Comparison of ENCODE assay signal across 19 mouse cellular contexts in genomic region chr7:79615941-79616340, GRCm38 (mm10). TPM values are rescaled to one million over a fixed set of nuclear protein-coding genes. Genes with fewer than 3 reads are reported as not detected.
DNase-seq lines count a peak whose midpoint lies in the region; ATAC-seq lines count a peak whose summit lies in the region.
"Had no signal": no experiment of that assay in that cellular context is flagged by ENCODE, and none has a peak within 500 bp of the region (broad histone marks: within the 10 kb centered on the region; RNA-seq: fewer than 3 reads in every experiment).

No protein-coding gene starts in this region.

- ATAC-seq in kidney, embryonic 15.5 days (replicated peaks; ENCODE audit: low FRiP score) = no peak
- ATAC-seq: forebrain, embryonic 14.5 days; hindbrain, postnatal 0 days had no signal

- 0 out of 2 replicates have a peak overlapping the region, but pooled peaks have one; percentile 58 for H3K4me2 ChIP-seq in kidney, embryonic 15.5 days
- H3K4me2 ChIP-seq: hindbrain, embryonic 12.5 days had no signal

- 84% methylated on average over 1 of the region's 1 CpGs for WGBS in kidney, embryonic 15.5 days

- no peaks in the 10 kb centered on the region for H3K9me3 ChIP-seq in kidney, embryonic 15.5 days (replicated peaks)
- H3K9me3 ChIP-seq: embryonic facial prominence, embryonic 10.5 days; heart, embryonic 10.5 days; hindbrain, embryonic 12.5 days had no signal

- H3K9ac ChIP-seq in kidney, embryonic 15.5 days = no peak overlapping the region
- H3K9ac ChIP-seq: hindbrain, embryonic 12.5 days had no signal

- DNase-seq in kidney, postnatal 25 days = no peak
- DNase-seq in adrenal gland, adult 2 months = peak; percentile 79
- DNase-seq in adrenal gland, adult 8-10 months = peak; percentile 59
- DNase-seq in adrenal gland, postnatal 36 days = peak; percentile 70 to 74
- no peak for DNase-seq in urinary bladder, adult 2 months (ENCODE audit: low spot score)
- DNase-seq: cerebellum, adult 2 months; cerebellum, postnatal 10 days; gastrocnemius, postnatal 10 days; heart, adult 18-20 months; heart, postnatal 10 days; heart, postnatal 4 days had no signal

- H3K27me3 ChIP-seq in kidney, embryonic 15.5 days = peaks cover 81% of the 10 kb centered on the region

- H3K36me3 ChIP-seq in kidney, embryonic 15.5 days = no peaks in the 10 kb centered on the region
- H3K36me3 ChIP-seq: embryonic facial prominence, embryonic 10.5 days; heart, embryonic 10.5 days; hindbrain, embryonic 12.5 days had no signal

- H3K27ac ChIP-seq in kidney, embryonic 15.5 days = no peak overlapping the region
- H3K27ac ChIP-seq: embryonic facial prominence, embryonic 10.5 days; heart, embryonic 10.5 days; hindbrain, embryonic 12.5 days; hindbrain, postnatal 0 days had no signal

- H3K4me1 ChIP-seq in kidney, embryonic 15.5 days = peaks cover 13% of the 10 kb centered on the region; the same call in 1 of the 2 replicates

- H3K4me3 ChIP-seq in kidney, embryonic 15.5 days (replicated peaks) = peak overlapping the region; percentile 35; the same call in 1 of the 2 replicates
- H3K4me3 ChIP-seq: embryonic facial prominence, embryonic 10.5 days; heart, embryonic 10.5 days; hindbrain, embryonic 12.5 days had no signal

RNA-seq across cellular contexts. Expression of gene Rhcg, which starts 1.5 kb away (rescaled TPM):
- 28.8 and 29.9 TPM in 2 replicates for polyA plus RNA-seq in kidney, embryonic 15.5 days (2015; fragmentation: Nextera tagmentation; extraction: Ambion mirVana)
- 10 to 100 TPM; 25.7 to 44.4 TPM for total RNA-seq in adrenal gland, adult 2 months (2021)
- polyA plus RNA-seq in adrenal gland, adult 2 months (2012; rRNA removed) = 0.67 and 10.0 TPM in 2 replicates
- 10 to 100 TPM; 28.1 to 57.4 (median 34.7) TPM for total RNA-seq in adrenal gland, adult 8-10 months (2022)
- total RNA-seq in adrenal gland, postnatal 36 days (2021) = 10 to 100 TPM; 16.5 to 56.2 TPM
- not detected in 2 replicates for polyA plus RNA-seq in urinary bladder, adult 2 months (2012; rRNA removed)
- total RNA-seq: gastrocnemius, postnatal 10 days; gastrocnemius, postnatal 4 days; heart, adult 18-20 months; heart, postnatal 4 days had no signal
- polyA plus RNA-seq: heart, embryonic 10.5 days; heart, embryonic 14.5 days had no signal

RNA-seq across cellular contexts. Expression of gene Ticrr, which starts 44.1 kb away (rescaled TPM):
- 11.2 and 11.6 TPM in 2 replicates for polyA plus RNA-seq in kidney, embryonic 15.5 days (2015; fragmentation: Nextera tagmentation; extraction: Ambion mirVana)
- total RNA-seq in adrenal gland, adult 2 months (2021) = under 1 TPM; 0.10 to 0.17 TPM
- polyA plus RNA-seq in adrenal gland, adult 2 months (2012; rRNA removed) = 0.18 and 0.25 TPM in 2 replicates
- total RNA-seq in adrenal gland, adult 8-10 months (2022) = under 1 TPM; 0.05 to 0.59 (median 0.12) TPM
- total RNA-seq in adrenal gland, postnatal 36 days (2021) = under 1 TPM; 0.49 to 0.50 TPM
- 0.10 TPM in 2 replicates for polyA plus RNA-seq in urinary bladder, adult 2 months (2012; rRNA removed)

Comparison
In these comparisons a context has a peak if more than half of its experiments do, and no peak if none do; other contexts are left out.
1. DNase-seq: peak in adrenal gland, adult 2 months (single experiment), adrenal gland, adult 8-10 months (single experiment) and adrenal gland, postnatal 36 days (2 of 2); none in kidney, postnatal 25 days (0 of 2) and urinary bladder, adult 2 months (single experiment).